Mouse (Mus musculus): Measurements from ENCODE around the gene Cul1. TPM values are rescaled to one million over a fixed set of nuclear protein-coding genes. Genes with fewer than 3 reads are reported as not detected.

Cul1 gene
- total RNA-seq, 4 experiments from 2014 or later = 57.7 to 67.0 (median 61.7) TPM

DNA sequence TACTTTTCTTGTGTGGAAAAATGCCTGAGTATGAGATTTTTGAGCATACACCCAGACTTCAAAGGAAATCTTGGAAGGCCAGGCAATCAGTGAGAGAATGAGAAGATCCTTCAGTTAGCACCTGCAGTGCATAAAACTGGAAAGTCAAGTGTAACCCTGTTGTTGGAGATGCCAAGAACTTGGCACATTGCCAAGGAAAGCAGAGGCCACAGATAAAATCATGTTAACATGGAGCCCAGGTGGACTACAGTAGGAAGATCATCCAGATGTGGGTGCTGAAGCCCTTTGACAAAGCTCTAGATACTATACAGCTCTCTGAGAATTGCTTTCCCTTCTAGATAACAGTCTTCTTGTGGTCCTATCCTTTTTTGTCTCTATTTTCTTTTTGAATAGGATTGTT, 19.2 kb downstream of the Cul1 start:
- no peak for DNase-seq (ENCODE audit: low spot score)

DNA sequence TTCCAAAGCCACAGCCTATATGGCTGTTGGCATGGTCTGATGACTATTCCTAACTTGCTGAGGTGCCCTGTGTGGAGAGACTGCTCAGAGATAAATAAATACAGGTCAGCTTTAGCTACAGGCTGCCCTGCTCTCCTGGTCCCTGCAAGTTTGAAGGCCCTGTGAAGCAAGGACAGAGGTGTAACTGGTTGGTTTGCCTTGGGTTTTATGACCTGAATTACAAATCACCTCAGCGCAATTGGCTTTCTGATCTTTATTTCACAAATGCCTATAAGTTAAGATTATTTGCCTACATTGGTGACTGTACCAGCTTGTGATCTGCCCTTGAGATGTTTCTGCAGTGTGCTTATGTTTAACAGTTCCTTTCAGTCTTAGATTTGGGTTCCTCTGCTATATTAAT, 28.8 kb downstream of the Cul1 start:
- DNase-seq (ENCODE audit: low spot score) = no peak

DNA sequence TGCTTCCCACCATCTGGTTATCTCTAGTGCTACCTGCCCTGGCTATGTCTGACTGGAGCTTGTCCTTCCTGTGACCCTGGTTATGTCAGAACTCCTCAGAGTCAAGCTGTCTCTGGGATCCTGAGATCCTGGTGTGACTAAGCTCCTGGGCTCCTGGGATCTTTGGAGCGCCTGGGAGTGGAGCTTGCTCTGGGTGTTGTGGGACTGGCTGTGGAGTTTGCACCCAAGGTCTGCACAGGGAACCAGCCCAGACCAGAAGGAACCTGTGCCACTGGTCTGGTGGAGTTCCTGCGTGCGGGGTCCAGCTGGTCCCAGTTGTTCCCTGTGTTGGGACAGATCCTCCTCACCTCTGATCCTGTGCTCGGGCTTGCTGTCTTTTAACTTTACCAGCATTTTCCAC, 41.4 kb downstream of the Cul1 start:
- no peak for DNase-seq (ENCODE audit: low spot score)

DNA sequence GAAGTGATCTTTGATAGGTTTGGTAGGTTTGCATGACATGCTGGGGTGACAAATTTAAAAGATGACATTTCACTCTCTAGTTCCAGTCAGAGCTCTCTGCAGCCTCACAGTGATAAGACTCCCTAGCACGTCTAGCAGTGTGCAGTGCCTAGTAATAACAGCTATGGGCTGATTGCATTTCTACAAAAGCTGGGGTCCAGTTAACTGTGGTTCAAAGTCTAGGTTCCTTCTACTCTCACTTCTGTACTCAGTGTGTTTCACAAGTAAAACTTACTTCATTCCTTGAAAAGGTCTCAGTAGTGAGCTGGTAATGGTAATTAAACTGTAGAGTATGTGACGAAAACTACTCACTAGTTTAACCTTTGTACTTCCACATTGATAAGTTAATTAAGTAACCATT, 66.8 kb downstream of the Cul1 start:
- no peak for DNase-seq (ENCODE audit: low spot score)

DNA sequence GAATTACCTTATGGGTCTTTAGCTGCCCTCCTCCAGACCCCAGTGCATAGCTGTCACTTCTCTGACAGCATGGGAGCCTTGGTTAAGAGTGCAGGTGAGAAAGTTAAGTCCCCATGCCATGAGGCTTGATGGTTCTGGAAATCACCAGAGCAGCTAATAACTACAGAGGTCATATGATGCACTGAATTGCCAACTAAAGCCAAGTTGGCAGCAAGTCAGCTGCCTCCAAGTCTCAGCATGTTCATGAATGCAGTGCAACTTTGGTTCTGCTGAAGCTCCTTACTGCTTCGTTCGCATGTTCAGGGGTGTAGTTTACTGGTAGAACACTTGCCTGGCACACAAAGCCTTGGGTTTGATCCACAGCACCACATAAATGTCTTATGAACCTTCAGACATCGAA, 69.2 kb downstream of the Cul1 start:
- no peak for DNase-seq (ENCODE audit: low spot score)

DNA sequence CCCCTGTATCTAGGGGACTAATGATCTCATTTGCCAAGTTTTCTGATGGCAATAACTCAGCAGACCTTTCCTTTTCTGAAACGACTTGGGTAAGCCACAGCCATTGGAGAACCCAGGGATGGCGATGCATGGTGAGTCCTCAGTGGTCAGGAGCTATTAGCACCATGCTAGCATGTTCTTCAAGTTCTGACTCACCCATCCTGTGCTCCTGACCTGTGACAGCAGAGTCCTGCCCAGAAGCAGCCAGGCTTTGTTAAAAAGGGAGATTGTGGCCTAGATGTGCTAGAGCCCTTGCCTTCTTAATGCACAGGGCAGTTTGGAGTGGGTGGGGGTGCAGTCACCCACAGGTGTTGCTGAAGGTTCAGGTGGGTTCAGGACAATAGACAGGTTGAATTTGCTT, 71.8 kb downstream of the Cul1 start:
- DNase-seq (ENCODE audit: low spot score) = no peak

DNA sequence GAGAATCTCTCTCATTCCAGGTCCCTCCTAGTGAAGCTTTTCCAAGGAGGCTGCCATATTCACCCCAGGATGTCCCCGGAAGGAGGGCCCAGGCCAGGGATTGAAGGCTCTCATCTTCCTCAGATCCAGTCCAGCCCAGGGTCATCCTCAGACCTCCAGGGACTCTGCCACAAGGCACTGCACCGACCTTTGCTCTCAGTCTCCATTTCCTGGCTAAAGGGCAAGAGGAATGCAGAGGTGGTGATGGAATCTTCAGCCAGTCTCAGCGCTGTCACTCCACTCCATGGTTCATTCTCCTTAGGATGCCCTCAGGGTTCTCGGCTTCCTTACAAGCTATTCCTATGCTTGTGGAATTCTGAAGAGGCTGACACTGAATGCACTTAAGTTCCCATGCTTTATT, 73.2 kb downstream of the Cul1 start:
- no peak for DNase-seq (ENCODE audit: low spot score)

DNA sequence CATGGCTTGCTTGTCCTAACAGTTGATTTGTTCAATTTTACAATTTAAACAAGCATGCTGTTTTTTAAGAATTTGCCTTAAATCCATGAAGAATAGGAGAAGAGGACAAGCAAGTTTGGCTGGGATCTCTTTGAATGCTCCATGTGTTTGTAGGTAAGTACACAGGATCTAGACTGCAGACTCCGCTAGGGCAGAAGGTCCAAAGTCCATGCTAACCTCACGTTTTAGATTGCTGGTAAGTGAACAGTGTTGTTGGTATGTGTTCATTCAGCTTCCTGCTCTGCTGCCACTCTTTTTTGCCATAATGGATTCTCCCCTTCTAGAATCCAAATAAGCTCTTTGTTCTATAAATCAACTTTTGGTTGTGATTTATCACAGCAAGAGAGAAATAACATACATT, 73.9 kb downstream of the Cul1 start:
- DNase-seq (ENCODE audit: low spot score) = no peak

DNA sequence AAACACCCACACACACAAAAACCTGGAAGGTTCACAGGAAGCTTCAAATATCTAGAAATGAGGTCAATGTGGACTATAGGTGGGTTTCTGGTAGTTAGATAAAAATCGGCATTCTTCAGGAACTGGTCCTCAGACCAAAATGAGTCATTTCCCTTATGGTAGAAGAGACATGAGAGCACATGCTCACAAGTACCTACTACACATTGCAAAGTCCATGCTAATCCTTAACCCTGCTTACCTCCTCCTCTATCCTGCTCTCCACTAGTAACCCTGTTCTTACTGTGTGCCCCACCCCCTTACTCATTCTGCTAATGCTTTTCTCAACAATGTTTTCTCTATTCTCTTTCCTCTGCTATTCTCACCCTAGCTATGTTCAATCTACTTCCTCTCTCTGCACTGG, 74.5 kb downstream of the Cul1 start:
- no peak for DNase-seq (ENCODE audit: low spot score)

DNA sequence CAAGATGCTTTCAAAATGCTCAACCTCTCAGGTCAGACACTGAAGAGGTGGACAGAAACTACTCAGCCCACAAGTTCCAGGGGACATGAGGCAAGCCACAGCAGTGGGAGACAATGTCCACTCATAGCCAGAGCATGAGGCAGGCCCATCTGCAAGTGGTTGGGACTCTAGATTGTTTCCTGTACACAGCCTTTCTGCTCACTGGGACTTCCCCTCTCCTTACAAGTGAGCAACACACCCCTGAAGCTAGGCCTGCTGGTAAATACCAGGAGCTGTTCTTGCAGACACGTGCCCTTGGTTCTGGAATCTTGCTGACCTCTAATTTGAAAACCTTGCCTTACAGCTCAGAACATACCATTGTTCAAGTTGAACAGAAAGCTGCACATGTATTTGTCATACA, 79.3 kb downstream of the Cul1 start:
- DNase-seq (ENCODE audit: low spot score) = no peak

DNA sequence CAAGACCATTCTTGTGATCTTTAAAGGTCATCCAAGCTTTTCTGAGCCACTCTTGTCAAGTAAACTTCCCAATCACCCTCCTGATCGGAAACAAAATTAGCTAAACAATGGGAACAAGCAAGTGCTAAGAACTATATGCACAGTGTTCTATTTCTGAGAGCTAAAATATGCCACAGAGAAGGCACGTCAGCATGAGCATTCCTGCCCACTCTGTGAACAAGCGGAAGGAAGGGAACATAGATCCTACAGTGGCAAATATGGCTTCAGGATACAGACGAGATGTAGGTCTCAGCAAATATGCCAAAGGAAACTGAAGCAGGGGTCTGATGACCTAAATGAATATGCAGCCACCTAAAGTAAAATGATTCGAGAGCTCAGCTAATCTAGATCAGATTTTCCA, 82.1 kb downstream of the Cul1 start:
- DNase-seq (ENCODE audit: low spot score) = no peak

DNA sequence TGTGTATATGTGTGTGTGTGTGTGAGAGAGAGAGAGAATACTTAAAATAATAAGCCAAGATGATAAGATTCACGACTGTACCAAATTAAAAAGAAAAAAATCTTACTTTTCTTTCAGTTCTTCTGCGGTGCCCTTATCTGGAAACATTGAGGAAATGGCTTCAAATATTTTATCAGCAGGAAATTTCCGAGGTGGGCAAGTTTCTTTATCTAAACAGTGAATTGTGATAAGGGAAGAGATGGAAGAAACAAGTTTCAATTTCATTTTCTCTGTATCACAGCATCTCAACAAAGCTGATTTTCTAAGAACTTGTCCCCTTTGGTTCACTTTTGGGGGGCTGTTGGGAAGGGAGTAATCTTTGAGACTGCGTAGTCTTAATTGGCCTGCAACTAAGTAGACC, 99.1 kb downstream of the Cul1 start:
- no peak for DNase-seq (ENCODE audit: low spot score)

DNA sequence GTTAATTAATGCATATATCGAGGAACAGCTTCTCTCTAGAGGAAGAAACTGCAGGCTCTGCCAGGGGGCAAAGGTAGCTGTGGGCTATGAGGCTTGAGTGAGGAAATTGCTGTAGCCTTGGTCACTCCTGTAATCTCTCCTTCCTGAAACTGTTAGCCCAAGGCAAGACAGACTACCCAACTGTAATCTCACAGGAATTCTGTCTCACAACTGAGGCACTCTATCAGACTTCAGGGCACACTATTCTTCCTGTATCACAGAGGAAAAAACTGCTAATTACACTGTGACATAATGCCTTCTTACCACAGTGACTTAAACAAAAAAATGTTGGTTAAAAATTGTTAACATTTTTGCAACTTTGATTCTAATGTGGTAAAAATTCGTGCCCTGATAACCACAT, 106.1 kb downstream of the Cul1 start:
- no peak for DNase-seq (ENCODE audit: low spot score)

DNA sequence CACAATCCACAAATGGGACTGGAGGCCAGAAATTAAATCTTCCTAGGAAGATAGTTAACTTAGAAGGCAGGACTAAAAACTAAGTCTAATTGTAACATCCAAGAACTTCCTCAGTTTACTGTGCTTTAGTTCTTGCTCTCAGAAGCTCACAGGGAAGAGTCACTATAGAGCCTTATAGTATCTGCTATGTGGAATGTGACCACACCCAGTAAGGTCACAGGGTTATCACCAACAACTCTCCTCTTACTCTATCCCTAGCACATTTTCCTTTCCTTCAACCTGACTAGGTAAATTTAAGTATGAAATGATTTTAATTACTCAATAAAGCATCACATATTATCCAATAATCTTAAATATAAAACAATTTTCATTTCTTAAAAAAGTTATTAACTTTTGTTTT, 107.2 kb downstream of the Cul1 start:
- DNase-seq (ENCODE audit: low spot score) = no peak

DNA sequence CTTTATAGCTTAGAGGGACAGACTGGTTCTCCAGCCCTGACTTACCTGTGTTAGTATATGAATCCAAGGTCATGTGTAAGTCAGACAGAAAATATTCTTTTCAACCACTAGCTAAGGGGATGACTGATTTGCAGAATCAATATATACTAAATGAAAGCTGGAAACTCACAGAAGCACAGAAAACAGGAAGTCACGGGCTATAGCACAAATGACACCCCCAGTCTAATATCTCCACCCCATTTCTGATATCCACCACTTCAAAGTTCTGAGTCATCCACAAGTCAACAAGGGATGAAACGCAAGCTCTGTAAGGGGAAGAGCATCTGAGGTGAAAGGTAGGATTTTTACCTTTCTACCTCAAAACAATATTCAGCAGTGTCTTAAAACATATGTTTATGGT, 107.6 kb downstream of the Cul1 start:
- DNase-seq (ENCODE audit: low spot score) = no peak

DNA sequence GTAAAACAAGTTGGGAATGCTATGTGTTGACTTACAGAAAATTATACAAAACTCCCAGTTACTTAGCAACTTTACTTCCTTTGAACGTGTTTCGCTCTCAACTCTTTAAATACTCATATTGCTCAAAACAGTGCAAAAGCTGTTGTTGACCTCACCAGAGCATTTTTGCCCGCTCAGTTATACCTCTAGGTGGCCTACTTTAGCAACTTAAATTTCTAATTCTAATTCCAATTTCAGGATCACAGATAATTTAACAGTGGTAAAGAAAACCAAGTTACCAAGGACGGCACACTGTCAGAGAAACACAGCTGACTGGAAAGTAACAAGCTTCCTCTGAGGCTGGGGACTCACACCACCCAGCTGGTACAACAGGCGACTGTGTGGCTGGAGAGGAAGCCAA, 108.2 kb downstream of the Cul1 start:
- DNase-seq (ENCODE audit: low spot score) = no peak

DNA sequence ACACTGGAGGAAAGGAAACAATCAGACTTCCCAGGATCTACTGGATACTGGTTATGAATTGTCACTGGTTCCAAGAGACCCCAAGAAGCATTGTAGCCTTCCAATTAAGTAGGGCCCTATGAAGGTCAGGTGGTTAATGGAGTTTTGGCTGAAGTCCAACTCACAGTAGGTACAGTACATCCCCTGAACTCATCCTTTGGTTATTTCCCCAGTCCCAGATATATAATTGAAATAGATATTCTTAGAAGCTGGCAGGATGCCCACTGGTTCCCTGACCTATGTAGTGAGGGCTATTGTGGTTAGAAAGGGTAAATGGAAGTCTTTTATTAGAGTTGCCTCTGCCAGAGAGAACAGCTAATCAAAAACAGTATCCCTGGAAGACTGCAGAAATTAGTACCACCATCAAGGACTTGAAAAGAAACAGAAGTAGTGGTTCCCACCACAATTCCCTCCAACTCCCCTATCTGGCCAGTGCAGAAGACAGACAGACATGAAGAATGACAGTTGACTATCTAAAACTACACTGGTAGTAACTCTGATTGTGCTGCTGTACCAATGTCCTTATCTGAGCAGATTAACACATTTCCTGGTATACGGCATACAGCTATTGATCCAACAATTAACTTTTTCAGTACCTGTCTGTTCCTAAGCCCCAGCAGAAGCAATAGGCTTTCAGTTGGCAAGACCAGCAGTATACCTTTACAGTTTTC, 112.3 kb downstream of the Cul1 start:
- DNase-seq (ENCODE audit: low spot score) = no peak

DNA sequence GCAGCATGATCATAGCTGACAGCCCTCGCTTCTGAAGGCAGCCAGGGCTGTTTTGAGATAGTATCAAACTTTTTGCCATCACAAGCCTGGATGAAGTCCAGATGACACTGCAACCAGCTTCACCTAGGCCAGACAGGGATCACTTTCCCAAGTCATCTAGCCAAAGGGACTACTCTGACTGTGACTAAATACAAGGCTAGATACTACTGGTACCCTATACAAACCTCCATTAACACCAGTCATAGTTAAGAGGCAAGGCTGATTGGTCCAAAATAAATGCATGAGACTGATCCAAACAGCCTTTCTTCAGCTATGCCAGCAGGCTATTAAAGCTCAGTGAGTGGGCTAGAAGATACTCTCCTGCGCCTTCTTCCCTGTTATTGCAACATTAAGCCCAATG, 119.7 kb downstream of the Cul1 start:
- DNase-seq (ENCODE audit: low spot score) = no peak

Other genes with a start within 250 kb of the Cul1 start
- 10 to 100 TPM in 1 of 4 experiments, 1 to 10 TPM in 3; 5.1 to 11.1 (median 8.1) TPM for gene Ezh2, start 141.9 kb downstream of the Cul1 start, total RNA-seq (2022)